Mouse (Mus musculus) hindbrain, embryonic 16.5 days (tissue): ENCODE measurements around the gene Gpr156. TPM values are rescaled to one million over a fixed set of nuclear protein-coding genes. Genes with fewer than 3 reads are reported as not detected.
"Not testable (repeated sequence)": the region's sequence is repeated elsewhere in the genome, so short reads cannot be mapped to it uniquely, and the experiment has no call there.

Experiments
- ATAC-seq: fragments of 200-750 bp; cut with Nextera tagmentation; 2 replicates; pipeline ENCODE4 v1.8.0; 2017; ENCODE audit warnings: moderate TSS enrichment, moderate library complexity
- H3K27ac ChIP-seq: fragments of 300-500 bp; sonication (generic); 2 replicates; pipeline ENCODE4 v1.5.1; 2014; ENCODE audit warnings: low read depth, mild to moderate bottlenecking, control low read depth, low read length, moderate library complexity
- H3K27me3 ChIP-seq: fragments of 300-500 bp; sonication (generic); replicated peaks from 2 replicates; pipeline ENCODE4 v1.6.1; 2014; ENCODE audit warnings: low read length; ENCODE audit not compliant: control insufficient read depth, insufficient read depth
- H3K36me3 ChIP-seq: fragments of 300-500 bp; sonication (generic); 2 replicates; pipeline ENCODE4 v1.6.1; 2014; ENCODE audit warnings: mild to moderate bottlenecking, low read length, moderate library complexity, mixed read lengths; ENCODE audit not compliant: control insufficient read depth, insufficient read depth
- H3K4me1 ChIP-seq: fragments of 300-500 bp; sonication (generic); 2 replicates; pipeline ENCODE4 v1.6.1; 2014; ENCODE audit warnings: low read depth, low read length; ENCODE audit not compliant: control insufficient read depth, insufficient read depth
- H3K4me2 ChIP-seq: fragments of 300-500 bp; sonication (generic); 2 replicates; pipeline ENCODE4 v1.6.1; 2014; ENCODE audit warnings: mild to moderate bottlenecking, low read length, control low read depth, moderate library complexity
- H3K4me3 ChIP-seq: fragments of 300-500 bp; sonication (generic); 2 replicates; pipeline ENCODE4 v1.5.1; 2014; ENCODE audit warnings: mild to moderate bottlenecking, low read length, control low read depth, moderate library complexity
- H3K9ac ChIP-seq: fragments of 300-500 bp; sonication (generic); 2 replicates; pipeline ENCODE4 v1.6.1; 2014; ENCODE audit warnings: low read depth, mild to moderate bottlenecking, control low read depth, low read length, moderate library complexity
- H3K9me3 ChIP-seq: fragments of 300-500 bp; sonication (generic); 2 replicates; pipeline ENCODE4 v1.6.1; 2014; ENCODE audit warnings: mild to moderate bottlenecking, low read length, moderate library complexity; ENCODE audit not compliant: control insufficient read depth
- WGBS: fragments of 180-500 bp; shearing (Covaris S2); extraction: QIAGEN DNeasy Blood & Tissue Kit; methylation state at CpG from one replicate; pipeline ENCODE4 v1.1.7; 2014; 5-methylcytosine and 5-hydroxymethylcytosine counted together
- polyA plus RNA-seq: library from polyadenylated mRNA; unstranded; fragments of >200 nt; fragmentation: Nextera tagmentation; extraction: Ambion mirVana; gene quantifications from 2 replicates; pipeline ENCODE4 v1.2.1, GENCODE M21; 2015

The Gpr156 gene
- polyA plus RNA-seq, 1 experiment from 2014 or later: 3.2 TPM

GRCm38 (mm10) chr16:37963331-37964281 is 47.3 kb downstream of the Gpr156 start:
- Histone ChIP-seq H3K9ac (peak overlapping the region; percentile 24; the same call in 1 of the 2 replicates), H3K27me3 (no peaks in the 10 kb centered on the region), H3K4me3 (no peak overlapping the region), H3K27ac (peak overlapping the region; percentile 58; the same call in 1 of the 2 replicates), H3K4me2 (0 out of 2 replicates have a peak overlapping the region, but pooled peaks have one; percentile 24), H3K4me1 (peaks cover 17% of the 10 kb centered on the region), H3K36me3 (no peaks in the 10 kb centered on the region), H3K9me3 (no peaks in the 10 kb centered on the region)
- 18% methylated on average over 15 of the region's 15 CpGs for WGBS
- ATAC-seq: peak; percentile 80

- peak overlapping the region; percentile 30; the same call in 1 of the 2 replicates for H3K27ac ChIP-seq
- WGBS: 32% methylated on average over 4 of the region's 4 CpGs
- ATAC-seq: no peak; the same call in 1 of the 2 replicates
- no peak overlapping the region for H3K9ac ChIP-seq
- H3K4me3 ChIP-seq: no peak overlapping the region
- peaks cover 17% of the 10 kb centered on the region for H3K4me1 ChIP-seq
- H3K36me3 ChIP-seq: no peaks in the 10 kb centered on the region
- H3K27me3 ChIP-seq: no peaks in the 10 kb centered on the region
- H3K9me3 ChIP-seq: no peaks in the 10 kb centered on the region
- no peak overlapping the region for H3K4me2 ChIP-seq
These were observed 48.2 kb downstream of the Gpr156 start for GRCm38 (mm10) chr16:37964380-37965070.

DNA sequence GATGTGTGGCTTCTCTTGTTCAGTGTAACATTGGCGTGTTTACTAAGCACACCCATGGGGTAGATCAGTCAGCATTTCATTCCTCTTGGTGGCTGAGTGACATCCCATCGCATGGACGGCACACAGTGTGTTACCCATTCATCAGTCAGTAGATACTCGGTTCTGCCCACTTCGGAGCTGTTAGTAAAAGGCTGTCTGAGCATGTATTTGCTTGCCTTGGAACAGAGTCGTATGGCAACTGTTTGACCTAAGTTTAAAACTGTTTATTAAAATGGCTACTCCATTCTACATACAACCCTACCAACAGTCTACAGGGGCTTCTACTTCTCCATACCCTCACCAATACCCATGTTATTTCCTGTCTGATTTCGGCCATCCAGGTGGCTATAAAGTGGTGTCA is 50.6 kb downstream of the Gpr156 start:
- Histone ChIP-seq H3K9me3 (no peaks in the 10 kb centered on the region), H3K9ac (no peak overlapping the region), H3K36me3 (no peaks in the 10 kb centered on the region), H3K4me1 (peaks cover 20% of the 10 kb centered on the region), H3K4me2 (no peak overlapping the region), H3K27ac (no peak overlapping the region), H3K27me3 (no peaks in the 10 kb centered on the region), H3K4me3 (no peak overlapping the region)
- 85% methylated on average over 7 of the region's 7 CpGs for WGBS
- ATAC-seq: no peak

DNA sequence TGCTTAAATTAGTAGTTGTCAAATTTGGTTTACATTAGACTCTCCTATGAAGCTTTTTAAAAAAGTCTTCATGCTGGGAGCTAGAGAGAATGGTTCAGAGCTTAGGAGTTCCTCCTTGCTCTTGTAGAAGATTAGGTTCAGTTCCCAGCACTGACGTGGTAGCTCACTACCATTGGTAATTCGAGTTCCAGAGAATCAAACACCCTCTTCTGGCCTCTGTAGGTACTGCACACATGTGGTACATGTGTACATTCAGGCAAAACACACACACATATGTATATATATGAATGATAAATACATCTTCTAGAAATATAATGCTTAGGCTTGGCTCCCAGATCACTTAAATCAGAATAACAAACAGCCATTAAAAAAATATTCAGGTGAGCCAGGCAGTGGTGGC is 51.1 kb downstream of the Gpr156 start:
- H3K4me2 ChIP-seq: no peak overlapping the region

GRCm38 (mm10) chr16:37971522-37971921 is 55.2 kb downstream of the Gpr156 start:
- ATAC-seq: no peak
- Histone ChIP-seq H3K4me2 (no peak overlapping the region), H3K27me3 (no peaks in the 10 kb centered on the region), H3K9me3 (no peaks in the 10 kb centered on the region), H3K9ac (no peak overlapping the region), H3K36me3 (no peaks in the 10 kb centered on the region), H3K4me1 (peaks cover 17% of the 10 kb centered on the region), H3K27ac (no peak overlapping the region), H3K4me3 (no peak overlapping the region)
- WGBS: 53% methylated on average over 5 of the region's 5 CpGs

More for the DNA sequence above, 51.1 kb downstream of the Gpr156 start:
- Histone ChIP-seq H3K4me3 (no peak overlapping the region), H3K9me3 (no peaks in the 10 kb centered on the region), H3K27ac (no peak overlapping the region), H3K4me1 (peaks cover 22% of the 10 kb centered on the region), H3K9ac (no peak overlapping the region), H3K27me3 (no peaks in the 10 kb centered on the region), H3K36me3 (no peaks in the 10 kb centered on the region)
- 74% methylated on average over 2 of the region's 2 CpGs for WGBS
- no peak for ATAC-seq

DNA sequence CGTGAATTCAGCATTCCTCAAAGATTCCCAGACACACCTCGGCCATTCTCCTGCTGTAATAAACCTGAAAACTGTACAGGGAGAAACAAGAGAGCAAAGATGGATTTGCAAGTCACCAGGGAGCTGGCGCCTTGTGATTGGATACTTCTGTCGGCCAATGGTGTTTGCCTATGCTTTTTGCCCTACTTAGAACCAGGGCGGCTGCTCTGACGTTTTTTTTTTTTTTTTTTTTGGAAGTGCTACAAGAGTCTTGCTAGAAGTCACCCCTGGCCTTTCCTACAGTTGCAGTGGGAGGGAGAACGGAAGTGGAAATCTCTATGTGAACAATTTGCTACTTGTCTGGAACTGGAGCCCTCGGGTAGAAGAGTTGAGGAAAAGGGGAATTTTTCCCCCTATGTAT is 56.1 kb downstream of the Gpr156 start:
- 0 out of 2 replicates have a peak, but pooled peaks have one; percentile 21 for ATAC-seq
- no peaks in the 10 kb centered on the region for H3K9me3 ChIP-seq
- H3K27ac ChIP-seq: no peak overlapping the region
- H3K36me3 ChIP-seq: no peaks in the 10 kb centered on the region
- no peak overlapping the region for H3K4me2 ChIP-seq
- H3K4me1 ChIP-seq: peaks cover 17% of the 10 kb centered on the region
- WGBS: 55% methylated on average over 8 of the region's 8 CpGs
- H3K27me3 ChIP-seq: no peaks in the 10 kb centered on the region
- no peak overlapping the region for H3K4me3 ChIP-seq
- no peak overlapping the region for H3K9ac ChIP-seq

- WGBS: 89% methylated on average over 9 of the region's 9 CpGs
- ATAC-seq: 0 out of 2 replicates have a peak, but pooled peaks have one; percentile 31
These were observed 56.9 kb downstream of the Gpr156 start for GRCm38 (mm10) chr16:37973239-37973638.

DNA sequence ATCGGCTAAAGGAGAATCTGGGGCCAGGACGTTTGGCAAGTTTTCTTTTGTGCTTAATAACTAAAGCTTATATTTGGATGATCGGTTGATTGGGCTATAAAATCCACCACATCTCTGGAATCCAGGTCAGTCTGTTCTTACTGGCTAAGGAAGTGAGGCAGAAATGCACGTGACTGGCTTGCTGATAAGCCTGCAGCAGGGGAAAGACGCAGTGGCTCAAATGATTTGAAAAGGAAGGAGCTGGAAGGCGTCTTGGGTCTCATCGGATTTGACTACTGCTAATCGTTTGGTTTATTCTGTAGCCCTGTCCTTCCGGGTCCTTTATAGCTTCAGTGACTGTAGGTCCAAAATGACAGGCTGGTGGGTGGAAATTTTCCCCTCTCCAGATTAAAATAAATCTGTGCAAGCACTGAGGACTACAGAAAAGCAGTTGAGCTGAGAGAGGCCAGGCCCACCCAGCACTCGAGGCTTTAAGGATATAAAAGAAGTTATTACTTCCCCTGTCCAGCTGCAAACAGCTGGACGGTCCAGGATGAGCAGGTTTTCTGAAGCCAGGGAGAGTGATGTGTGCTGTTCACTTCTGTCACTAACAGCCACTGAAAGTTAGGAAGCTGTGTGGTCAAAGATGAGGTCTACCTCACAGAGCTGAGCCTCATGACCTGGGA is 57.7 kb downstream of the Gpr156 start:
- ATAC-seq: peak; percentile 68
- H3K27ac ChIP-seq: peak overlapping the region; percentile 46
- H3K27me3 ChIP-seq: no peaks in the 10 kb centered on the region
- no peaks in the 10 kb centered on the region for H3K36me3 ChIP-seq
- whole genome bisulfite sequencing: 42% methylated on average over 11 of the region's 11 CpGs
- no peak overlapping the region for H3K4me3 ChIP-seq
- H3K4me2 ChIP-seq: peak overlapping the region; percentile 11; the same call in 1 of the 2 replicates
- H3K9me3 ChIP-seq: no peaks in the 10 kb centered on the region
- H3K9ac ChIP-seq: no peak overlapping the region
- H3K4me1 ChIP-seq: peaks cover 17% of the 10 kb centered on the region

More at GRCm38 (mm10) chr16:37973239-37973638, 56.9 kb downstream of the Gpr156 start:
- not testable (repeated sequence) for H3K36me3 ChIP-seq, H3K27me3 ChIP-seq, H3K9me3 ChIP-seq, H3K4me2 ChIP-seq, H3K4me3 ChIP-seq, H3K9ac ChIP-seq
- Histone ChIP-seq H3K4me1 (peaks cover 17% of the 10 kb centered on the region), H3K27ac (peak overlapping the region; percentile 46)
